Mouse (Mus musculus) ovary, adult 2 months (tissue): ENCODE measurements around the gene Rspry1. TPM values are rescaled to one million over a fixed set of nuclear protein-coding genes. Genes with fewer than 3 reads are reported as not detected.

Source experiments
- polyA plus RNA-seq: library from polyadenylated mRNA; depleted of rRNA; stranded (reverse); fragments of >200 nt; gene quantifications from 2 replicates; pipeline ENCODE4 v1.2.3, GENCODE M21; 2012; rRNA removed

Rspry1 gene
- 7.6 and 8.6 TPM in 2 replicates for polyA plus RNA-seq

GRCm38 (mm10) chr8:94601607-94602385, at the start of gene Rspry1, which contains the start of gene Fam192a:
Gene Rspry1 (plus strand): TSS chr8:94601937.
Gene Fam192a (minus strand): TSS chr8:94601997.

GRCm38 (mm10) chr8:94666456-94667308, 64.9 kb downstream of the Rspry1 start, which contains the start of gene Arl2bp:
Gene Arl2bp (plus strand): TSS chr8:94666600.

DNA sequence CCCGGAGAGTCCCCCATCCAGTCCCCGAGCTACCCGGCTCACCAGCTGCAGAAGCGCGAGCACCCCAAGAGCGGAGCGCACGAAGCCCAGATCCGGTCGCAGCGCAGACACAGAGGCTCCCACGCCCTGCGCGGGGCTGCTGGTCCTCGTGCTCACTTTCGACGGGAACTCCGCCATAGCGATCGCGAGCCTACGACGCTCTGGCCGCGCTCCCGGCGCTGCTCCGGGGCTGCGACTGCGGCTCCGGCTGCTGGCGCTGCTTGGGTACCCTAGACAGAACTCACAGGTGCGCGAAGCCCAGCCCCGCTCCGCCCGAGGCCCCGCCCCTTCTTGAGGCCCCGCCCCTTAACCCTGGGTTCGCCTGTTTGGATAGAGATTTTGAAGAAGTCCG, 94.3 kb downstream of the Rspry1 start, which contains the start of gene Pllp:
TSS of gene Pllp (minus strand) at position 285 of the 391 bp plus-strand sequence.

Other genes with a start within 250 kb of the Rspry1 start
- 304 and 326 TPM in 2 replicates for gene Herpud1, start 215.5 kb upstream of the Rspry1 start, polyA plus RNA-seq
- 5.2 and 5.4 TPM in 2 replicates for gene Nlrc5, start 167.6 kb upstream of the Rspry1 start, polyA plus RNA-seq
- gene Cpne2, start 68.9 kb upstream of the Rspry1 start, polyA plus RNA-seq: 48.5 and 51.7 TPM in 2 replicates
- gene Fam192a, start 60 bp downstream of the Rspry1 start, polyA plus RNA-seq: 19.5 and 20.3 TPM in 2 replicates
- gene Arl2bp, start 64.7 kb downstream of the Rspry1 start, polyA plus RNA-seq: 112 and 114 TPM in 2 replicates
- gene Pllp, start 94.3 kb downstream of the Rspry1 start, polyA plus RNA-seq: 27.7 and 33.6 TPM in 2 replicates
- 2.1 and 2.4 TPM in 2 replicates for gene Ccl22, start 143.7 kb downstream of the Rspry1 start, polyA plus RNA-seq
- gene Cx3cl1, start 170.1 kb downstream of the Rspry1 start, polyA plus RNA-seq: 39.1 and 60.1 TPM in 2 replicates
- 0.55 and 1.0 TPM in 2 replicates for gene Ccl17, start 208.5 kb downstream of the Rspry1 start, polyA plus RNA-seq
- 258 and 318 TPM in 2 replicates for gene Coq9, start 236.4 kb downstream of the Rspry1 start, polyA plus RNA-seq
- 30.7 and 54.7 TPM in 2 replicates for gene Ciapin1, start 236.4 kb downstream of the Rspry1 start, polyA plus RNA-seq